Mouse (Mus musculus) naive thymus-derived CD4-positive, alpha-beta T cell, adult 2 months (primary cell): Measurements from ENCODE around the gene Carhsp1.

Source experiments
- DNase-seq: peaks from one replicate; pipeline ENCODE4 v3.0.0-alpha.2; 2011; ENCODE audit warnings: low read depth

Gene Carhsp1

GRCm38 (mm10) chr16:8639466-8640191 lies 32.3 kb downstream of the Carhsp1 start:
- DNase-seq: peak; percentile 66

GRCm38 (mm10) chr16:8638131-8638530 lies 33.8 kb downstream of the Carhsp1 start:
- no peak for DNase-seq

GRCm38 (mm10) chr16:8637217-8638051 lies 34.5 kb downstream of the Carhsp1 start, which contains the start of the genes Pmm2 and Tmem186:
Gene Pmm2 (plus strand): TSS chr16:8637674.
Gene Tmem186 (minus strand): TSS chr16:8637712.
- peak; percentile 93 for DNase-seq

GRCm38 (mm10) chr16:8636867-8637216 lies 35.1 kb downstream of the Carhsp1 start:
- no peak for DNase-seq

GRCm38 (mm10) chr16:8631428-8631827 lies 40.5 kb downstream of the Carhsp1 start:
- no peak for DNase-seq

- no peak for DNase-seq
Measured at GRCm38 (mm10) chr16:8630419-8630818, 41.5 kb downstream of the Carhsp1 start.

GRCm38 (mm10) chr16:8620315-8621115 lies 51.4 kb downstream of the Carhsp1 start:
- no peak for DNase-seq

GRCm38 (mm10) chr16:8619659-8620314 lies 52.2 kb downstream of the Carhsp1 start:
- DNase-seq: no peak

- DNase-seq: no peak
Measured at GRCm38 (mm10) chr16:8613447-8613846, 58.5 kb downstream of the Carhsp1 start.

- DNase-seq: no peak
Measured at GRCm38 (mm10) chr16:8613039-8613438, 58.9 kb downstream of the Carhsp1 start.

- no peak for DNase-seq
Measured at GRCm38 (mm10) chr16:8612214-8613005, 59.5 kb downstream of the Carhsp1 start.

GRCm38 (mm10) chr16:8610397-8610796 lies 61.6 kb downstream of the Carhsp1 start:
- no peak for DNase-seq
